Mouse (Mus musculus): ENCODE results near the gene Lhfpl5.

GRCm38 (mm10) chr17:28556635-28557396 lies 18.6 kb upstream of the Lhfpl5 start:
- TF ChIP-seq CTCF (IDR thresholded peaks at IDR 0.05; ENCODE audit: extremely low read depth, insufficient read depth, insufficient read length, insufficient replicate concordance) (no peak), POLR2A (IDR thresholded peaks at IDR 0.05; ENCODE audit: low read depth, low read length) (no peak)
